Mouse (Mus musculus) bone marrow macrophage, adult 2 months (primary cell): Measurements from ENCODE around the gene Rab26.

ENCODE experiments used
- CTCF ChIP-seq: IDR thresholded peaks from 2 replicates; pipeline ENCODE4 v1.5.1; 2012; ENCODE audit warnings: low read depth, mild to moderate bottlenecking, low read length, moderate library complexity
- POLR2A ChIP-seq: IDR thresholded peaks from 2 replicates; pipeline ENCODE4 v1.6.1; 2012; ENCODE audit warnings: mild to moderate bottlenecking, low read depth, low read length, borderline replicate concordance

DNA sequence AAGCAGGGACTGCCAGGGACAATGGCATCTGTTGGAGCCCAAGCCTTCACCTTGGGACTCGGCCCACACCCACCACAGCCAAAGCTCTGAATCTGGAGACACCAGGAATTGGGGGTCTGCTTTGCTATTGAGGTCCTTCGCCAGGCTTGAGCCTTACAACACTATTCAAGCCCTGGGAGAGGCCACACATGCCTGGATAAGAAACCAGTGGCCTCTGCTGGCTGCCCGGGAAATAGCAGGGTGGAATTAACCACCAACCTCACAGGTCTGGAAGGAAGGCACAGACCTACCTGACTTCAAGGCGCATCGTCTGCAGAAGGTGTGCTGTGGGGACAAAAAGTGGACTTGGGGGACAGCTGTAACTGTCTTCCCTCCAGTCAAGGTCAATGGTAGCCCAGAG lies 20.4 kb downstream of the Rab26 start:
- no peak for TF ChIP-seq POLR2A
- no peak for TF ChIP-seq CTCF
